Mouse (Mus musculus) forebrain, postnatal 0 days (tissue): ENCODE data around the gene Srsf2. TPM values are rescaled to one million over a fixed set of nuclear protein-coding genes. Genes with fewer than 3 reads are reported as not detected.

Experiments
- ATAC-seq: fragments of 200-750 bp; cut with Nextera tagmentation; 2 replicates; pipeline ENCODE4 v1.8.0; 2017; ENCODE audit warnings: mild to moderate bottlenecking, moderate library complexity
- DNase-seq: peaks from one replicate; pipeline ENCODE4 v3.0.0-alpha.2; 2015
- H3K27ac ChIP-seq: fragments of 300-500 bp; sonication (generic); 2 replicates; pipeline ENCODE4 v1.5.1; 2014; ENCODE audit warnings: low read depth, mild to moderate bottlenecking, antibody characterized with exemption, low read length, moderate library complexity, mixed read lengths
- H3K27me3 ChIP-seq: fragments of 300-500 bp; sonication (generic); 2 replicates; pipeline ENCODE4 v1.6.1; 2014; ENCODE audit warnings: mild to moderate bottlenecking, low read length, mixed read lengths; ENCODE audit not compliant: insufficient read depth
- H3K36me3 ChIP-seq: fragments of 300-500 bp; sonication (generic); 2 replicates; pipeline ENCODE4 v1.6.1; 2014; ENCODE audit warnings: mild to moderate bottlenecking, moderate library complexity; ENCODE audit not compliant: insufficient read depth
- H3K4me1 ChIP-seq: fragments of 300-500 bp; sonication (generic); 2 replicates; pipeline ENCODE4 v1.6.1; 2014; ENCODE audit warnings: antibody characterized with exemption; ENCODE audit not compliant: insufficient read depth
- H3K4me2 ChIP-seq: fragments of 300-500 bp; sonication (generic); 2 replicates; pipeline ENCODE4 v1.6.1; 2014; ENCODE audit warnings: low read depth, mild to moderate bottlenecking, moderate library complexity
- H3K4me3 ChIP-seq: fragments of 300-500 bp; sonication (generic); 2 replicates; pipeline ENCODE4 v1.5.1; 2014; ENCODE audit warnings: low read depth, low read length, mixed read lengths
- H3K9ac ChIP-seq: fragments of 300-500 bp; sonication (generic); 2 replicates; pipeline ENCODE4 v1.6.1; 2014; ENCODE audit warnings: mild to moderate bottlenecking
- H3K9me3 ChIP-seq: fragments of 300-500 bp; sonication (generic); 2 replicates; pipeline ENCODE4 v1.6.1; 2016; ENCODE audit warnings: low read length
- CTCF ChIP-seq: sonication (generic); IDR thresholded peaks from 2 replicates; pipeline ENCODE4 v1.5.1; 2016; ENCODE audit warnings: antibody characterized with exemption, control low read depth, low read depth
- WGBS: fragments of 180-500 bp; shearing (Covaris S2); extraction: QIAGEN DNeasy Blood & Tissue Kit; methylation state at CpG from one replicate; pipeline ENCODE4 v1.1.7; 2014; 5-methylcytosine and 5-hydroxymethylcytosine counted together
- polyA plus RNA-seq: library from polyadenylated mRNA; unstranded; fragments of >200 nt; fragmentation: Nextera tagmentation; extraction: Ambion mirVana; gene quantifications from 2 replicates; pipeline ENCODE4 v1.2.1, GENCODE M21; 2015
- total RNA-seq: library from RNA; depleted of rRNA; stranded (reverse); fragments of >200 nt; gene quantifications from 2 replicates; pipeline ENCODE4 v1.2.3, GENCODE M21; 2014

The Srsf2 gene
- total and polyA plus RNA-seq, 2 experiments from 2014 or later, result 262 to 477 TPM

DNA sequence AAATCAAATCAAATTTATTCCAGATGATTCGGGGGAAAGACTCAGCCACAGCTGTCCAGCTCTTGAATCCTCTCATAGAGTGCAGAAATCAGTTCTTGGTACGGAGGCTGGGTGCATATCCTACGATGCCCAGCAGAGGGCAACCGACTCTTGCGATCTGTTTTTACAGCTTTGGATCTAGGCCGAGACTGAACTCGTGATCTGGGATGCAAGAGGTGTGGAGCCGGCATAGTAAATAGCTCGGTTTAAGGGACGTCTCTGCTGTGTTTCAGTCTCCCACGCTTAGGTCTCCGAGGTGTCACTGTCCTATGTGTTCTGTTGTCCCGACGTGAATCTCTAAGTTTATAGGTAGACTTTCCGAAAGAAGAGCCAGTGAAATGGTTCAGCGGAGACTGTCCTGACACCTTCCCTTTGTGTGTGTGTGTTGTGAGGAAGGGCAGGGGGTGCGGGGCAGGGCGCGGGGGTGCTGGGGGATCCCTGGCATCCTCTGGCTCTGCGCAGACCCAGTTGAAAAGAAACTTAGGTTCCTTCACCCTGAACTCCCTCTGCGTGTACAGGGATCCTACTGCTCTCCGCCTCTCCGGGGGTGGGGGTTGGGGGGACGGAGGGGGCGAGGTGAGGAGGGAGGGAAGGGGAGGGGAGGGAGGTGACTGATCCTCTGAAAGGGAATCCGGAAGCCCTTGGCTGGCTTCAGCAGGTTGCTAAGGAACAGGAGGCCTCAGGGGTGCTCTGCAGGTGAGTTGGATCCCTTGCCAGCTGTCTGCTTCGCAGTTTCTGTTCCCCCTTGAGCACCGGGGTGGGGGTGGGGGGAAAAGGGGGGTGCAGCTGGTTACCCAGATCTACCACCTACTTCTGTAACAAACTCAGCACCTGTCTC, 32.6 kb upstream of the Srsf2 start:
- ATAC-seq, result peak; percentile 71
- H3K9ac ChIP-seq, result no peak overlapping the region
- peak overlapping the region; percentile 20 for H3K4me3 ChIP-seq
- H3K27me3 ChIP-seq, result no peaks in the 10 kb centered on the region
- no peaks in the 10 kb centered on the region for H3K9me3 ChIP-seq
- peak overlapping the region; percentile 55 for H3K4me2 ChIP-seq
- no peaks in the 10 kb centered on the region for H3K4me1 ChIP-seq
- no peaks in the 10 kb centered on the region for H3K36me3 ChIP-seq
- peak; percentile 94 for DNase-seq
- no peak overlapping the region for H3K27ac ChIP-seq
- TF ChIP-seq CTCF, result peak; percentile 95
- 2% methylated on average over 27 of the region's 28 CpGs for WGBS

DNA sequence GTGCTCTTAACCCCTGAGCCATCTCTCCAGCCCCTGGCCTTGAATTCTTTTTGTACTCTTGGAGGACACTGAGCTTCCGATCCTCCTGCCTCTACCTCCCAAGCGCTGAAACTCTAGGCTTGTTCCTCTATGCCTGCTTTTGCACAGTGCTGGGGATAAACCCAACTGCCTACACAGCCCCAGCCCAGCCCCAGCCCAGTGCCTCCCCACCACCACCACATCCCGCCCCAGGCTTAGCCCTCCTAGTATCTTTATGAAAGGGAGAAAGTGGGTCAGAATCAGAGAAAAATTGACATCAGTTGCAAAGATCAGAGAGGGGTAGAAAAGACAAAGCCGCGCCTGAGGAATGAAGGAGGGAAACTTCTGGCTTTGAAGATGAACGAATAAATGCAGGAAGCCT, 31.2 kb upstream of the Srsf2 start:
- no peaks in the 10 kb centered on the region for H3K4me1 ChIP-seq
- ATAC-seq, result no peak
- no peaks in the 10 kb centered on the region for H3K9me3 ChIP-seq
- TF ChIP-seq CTCF, result no peak
- H3K27ac ChIP-seq, result no peak overlapping the region
- no peak for DNase-seq
- H3K27me3 ChIP-seq, result no peaks in the 10 kb centered on the region
- H3K9ac ChIP-seq, result no peak overlapping the region
- H3K4me2 ChIP-seq, result no peak overlapping the region
- no peak overlapping the region for H3K4me3 ChIP-seq
- no peaks in the 10 kb centered on the region for H3K36me3 ChIP-seq
- WGBS, result 88% methylated on average over 6 of the region's 6 CpGs

DNA sequence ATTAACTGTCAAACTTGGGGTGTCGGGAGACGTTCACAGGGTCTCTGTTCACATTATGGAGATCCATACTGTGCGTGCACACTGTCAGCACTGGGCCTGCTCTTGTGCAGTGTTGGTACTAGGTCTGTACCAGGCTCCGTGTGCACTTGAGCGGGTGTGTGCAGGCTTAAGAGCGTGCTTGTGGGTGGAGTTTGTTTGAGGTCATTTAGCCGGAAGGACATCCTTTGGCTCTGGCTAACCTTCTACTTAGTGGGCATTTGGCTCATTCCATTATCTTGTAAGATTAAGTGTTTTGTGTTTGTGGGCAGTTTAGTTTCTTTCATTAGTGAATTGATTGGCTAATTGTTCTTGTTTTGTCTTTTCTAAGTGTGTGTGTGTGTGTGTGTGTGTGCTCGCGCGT, 29.6 kb upstream of the Srsf2 start:
- ATAC-seq (no peak), DNase-seq (no peak)
- Histone ChIP-seq H3K4me2 (no peak overlapping the region), H3K4me1 (no peaks in the 10 kb centered on the region), H3K27ac (no peak overlapping the region), H3K9ac (no peak overlapping the region), H3K27me3 (no peaks in the 10 kb centered on the region), H3K9me3 (no peaks in the 10 kb centered on the region), H3K36me3 (no peaks in the 10 kb centered on the region), H3K4me3 (no peak overlapping the region)
- 74% methylated on average over 10 of the region's 10 CpGs for WGBS
- no peak for TF ChIP-seq CTCF

DNA sequence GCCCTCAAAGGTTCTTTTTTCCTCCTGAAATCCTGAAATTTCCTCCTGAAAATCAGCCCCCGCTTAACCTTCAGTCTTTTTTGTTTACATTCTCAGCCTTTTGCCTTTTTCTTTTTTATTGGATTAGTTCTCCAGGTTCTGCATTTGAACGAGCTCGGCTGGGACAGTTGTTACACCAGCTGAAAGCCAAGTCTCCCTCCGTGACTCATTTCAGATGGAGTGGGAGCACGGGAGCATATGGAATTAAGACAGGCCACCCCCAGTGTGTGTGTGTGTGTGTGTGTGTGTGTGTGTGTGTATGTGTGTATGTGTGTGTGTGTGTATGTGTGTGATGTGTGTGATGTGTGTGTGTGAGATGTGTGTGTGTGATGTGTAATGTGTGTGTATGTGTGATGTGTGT, 28.5 kb upstream of the Srsf2 start:
- no peak for TF ChIP-seq CTCF
- DNase-seq (no peak), ATAC-seq (no peak)
- H3K36me3 ChIP-seq, result no peaks in the 10 kb centered on the region
- no peak overlapping the region for H3K9ac ChIP-seq
- no peaks in the 10 kb centered on the region for H3K9me3 ChIP-seq
- H3K4me3 ChIP-seq, result no peak overlapping the region
- H3K27ac ChIP-seq, result no peak overlapping the region
- H3K4me1 ChIP-seq, result no peaks in the 10 kb centered on the region
- H3K4me2 ChIP-seq, result no peak overlapping the region
- 51% methylated on average over 5 of the region's 5 CpGs for WGBS
- H3K27me3 ChIP-seq, result no peaks in the 10 kb centered on the region

DNA sequence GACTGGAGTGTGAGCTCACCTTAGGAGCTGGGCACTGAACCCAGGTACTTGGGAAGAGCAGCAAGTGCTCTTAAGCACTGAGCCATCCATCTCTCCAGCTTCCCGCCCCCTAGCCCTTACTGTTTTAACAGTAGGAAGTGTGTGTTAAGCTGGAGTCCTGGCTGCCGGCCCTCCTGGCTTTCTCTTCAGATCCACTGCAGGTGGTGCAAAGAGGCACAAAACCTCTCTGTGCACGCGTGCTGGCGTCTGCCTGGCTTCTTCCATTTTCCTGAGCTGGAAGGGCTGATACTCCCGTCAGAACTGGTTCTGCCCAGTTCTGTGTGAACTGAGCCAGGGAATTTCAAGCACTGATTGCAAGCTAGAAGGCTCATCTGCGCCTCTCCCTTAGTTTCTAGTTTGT, 27.9 kb upstream of the Srsf2 start:
- Histone ChIP-seq H3K4me2 (no peak overlapping the region), H3K4me3 (no peak overlapping the region), H3K9ac (no peak overlapping the region), H3K27me3 (no peaks in the 10 kb centered on the region), H3K4me1 (no peaks in the 10 kb centered on the region), H3K9me3 (no peaks in the 10 kb centered on the region), H3K27ac (no peak overlapping the region), H3K36me3 (peaks cover 2% of the 10 kb centered on the region; the same call in 1 of the 2 replicates)
- no peak for TF ChIP-seq CTCF
- ATAC-seq, result no peak; the same call in 1 of the 2 replicates
- 49% methylated on average over 7 of the region's 7 CpGs for WGBS
- DNase-seq, result peak; percentile 45

DNA sequence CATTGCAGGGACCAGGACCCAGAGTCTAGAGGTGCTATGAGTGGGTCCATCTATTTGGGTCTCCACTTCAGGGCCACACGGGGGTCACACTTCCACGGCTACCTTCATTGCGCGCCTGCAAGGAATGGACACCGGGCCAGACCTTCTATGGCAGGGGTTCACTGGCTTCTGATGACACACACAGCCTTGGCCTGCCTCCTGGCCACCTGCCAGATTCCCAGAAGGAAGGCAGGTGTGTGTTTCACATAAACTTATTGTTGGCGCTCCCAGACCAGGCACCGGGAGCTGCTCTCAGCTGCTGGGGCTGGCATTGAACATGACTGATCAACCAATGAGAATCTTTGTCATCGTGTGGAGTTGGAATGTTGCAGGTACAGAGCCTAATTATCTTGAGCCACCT, 25.6 kb upstream of the Srsf2 start:
- Histone ChIP-seq H3K9ac (no peak overlapping the region), H3K9me3 (no peaks in the 10 kb centered on the region), H3K4me1 (no peaks in the 10 kb centered on the region), H3K4me2 (no peak overlapping the region), H3K27ac (no peak overlapping the region), H3K4me3 (no peak overlapping the region), H3K36me3 (peaks cover 22% of the 10 kb centered on the region), H3K27me3 (no peaks in the 10 kb centered on the region)
- 90% methylated on average over 8 of the region's 8 CpGs for WGBS
- ATAC-seq (no peak), DNase-seq (no peak)
- TF ChIP-seq CTCF, result no peak

DNA sequence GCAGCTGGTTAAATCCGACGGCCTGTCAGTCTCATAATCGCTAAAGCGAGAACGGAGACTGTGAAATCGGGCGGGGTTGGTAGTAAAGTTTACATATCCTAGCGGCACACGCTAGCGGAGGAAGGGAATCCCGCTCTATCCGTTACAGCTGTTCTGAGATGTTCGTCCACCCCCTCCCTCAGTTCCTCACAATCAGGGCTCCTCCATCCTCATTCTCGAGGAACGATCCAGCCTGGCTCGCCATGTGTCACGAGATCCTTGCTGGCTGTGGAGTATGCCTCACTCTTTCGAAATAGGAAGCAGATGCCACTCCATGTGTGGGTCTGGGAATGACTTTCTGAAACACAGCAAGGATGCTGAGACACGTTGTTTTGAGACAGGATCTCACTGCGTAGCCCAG, 21.1 kb upstream of the Srsf2 start:
- peak; percentile 41 for DNase-seq
- Histone ChIP-seq H3K27ac (no peak overlapping the region), H3K4me2 (no peak overlapping the region), H3K4me3 (no peak overlapping the region), H3K4me1 (no peaks in the 10 kb centered on the region), H3K9me3 (no peaks in the 10 kb centered on the region), H3K9ac (no peak overlapping the region), H3K36me3 (peaks cover 44% of the 10 kb centered on the region), H3K27me3 (no peaks in the 10 kb centered on the region)
- TF ChIP-seq CTCF, result no peak
- 86% methylated on average over 20 of the region's 20 CpGs for WGBS
- peak; percentile 25; the same call in 1 of the 2 replicates for ATAC-seq
